Mouse (Mus musculus): ENCODE measurements around the gene Ube2f. TPM values are rescaled to one million over a fixed set of nuclear protein-coding genes. Genes with fewer than 3 reads are reported as not detected.
A peak's percentile ranks its signal among the peaks of the same experiment; 100 is the strongest.

The Ube2f gene
- 35.2 and 44.8 TPM in 2 replicates for total RNA-seq (2017)

GRCm38 (mm10) chr1:91249564-91250414 is at the start of gene Ube2f:
Gene Ube2f, plus strand, starts transcription at chr1:91250304.
- ATAC-seq (replicated peaks; ENCODE audit: low read depth, poor library complexity, severe bottlenecking) = peak; percentile 97

- ATAC-seq (replicated peaks; ENCODE audit: low read depth, poor library complexity, severe bottlenecking) = no peak
These were observed 49.0 kb upstream of the Ube2f start for GRCm38 (mm10) chr1:91201122-91201521.

GRCm38 (mm10) chr1:91204221-91204765 is 45.8 kb upstream of the Ube2f start:
- no peak for ATAC-seq (replicated peaks; ENCODE audit: low read depth, poor library complexity, severe bottlenecking)

GRCm38 (mm10) chr1:91205651-91206050 is 44.5 kb upstream of the Ube2f start:
- ATAC-seq (replicated peaks; ENCODE audit: low read depth, poor library complexity, severe bottlenecking) = no peak

- ATAC-seq (replicated peaks; ENCODE audit: low read depth, poor library complexity, severe bottlenecking) = no peak
These were observed 43.8 kb upstream of the Ube2f start for GRCm38 (mm10) chr1:91206336-91206735.

- ATAC-seq (replicated peaks; ENCODE audit: low read depth, poor library complexity, severe bottlenecking) = no peak
These were observed 43.2 kb upstream of the Ube2f start for GRCm38 (mm10) chr1:91206873-91207272.

- ATAC-seq (replicated peaks; ENCODE audit: low read depth, poor library complexity, severe bottlenecking) = peak; percentile 9; the same call in 1 of the 2 replicates
These were observed 42.6 kb upstream of the Ube2f start for GRCm38 (mm10) chr1:91207334-91208074.

GRCm38 (mm10) chr1:91209343-91209742 is 40.8 kb upstream of the Ube2f start:
- ATAC-seq (replicated peaks; ENCODE audit: low read depth, poor library complexity, severe bottlenecking) = no peak

GRCm38 (mm10) chr1:91209785-91210184 is 40.3 kb upstream of the Ube2f start:
- ATAC-seq (replicated peaks; ENCODE audit: low read depth, poor library complexity, severe bottlenecking) = no peak

GRCm38 (mm10) chr1:91211099-91211498 is 39.0 kb upstream of the Ube2f start:
- peak; percentile 77 for ATAC-seq (replicated peaks; ENCODE audit: low read depth, poor library complexity, severe bottlenecking)

GRCm38 (mm10) chr1:91211591-91212008 is 38.5 kb upstream of the Ube2f start:
- ATAC-seq (replicated peaks; ENCODE audit: low read depth, poor library complexity, severe bottlenecking) = no peak

GRCm38 (mm10) chr1:91215264-91215663 is 34.8 kb upstream of the Ube2f start:
- no peak for ATAC-seq (replicated peaks; ENCODE audit: low read depth, poor library complexity, severe bottlenecking)

GRCm38 (mm10) chr1:91215981-91216380 is 34.1 kb upstream of the Ube2f start:
- peak; percentile 6; the same call in 1 of the 2 replicates for ATAC-seq (replicated peaks; ENCODE audit: low read depth, poor library complexity, severe bottlenecking)

- ATAC-seq (replicated peaks; ENCODE audit: low read depth, poor library complexity, severe bottlenecking) = peak; percentile 84
These were observed 33.4 kb upstream of the Ube2f start for GRCm38 (mm10) chr1:91216504-91217267.

GRCm38 (mm10) chr1:91219641-91220321 is 30.3 kb upstream of the Ube2f start:
- ATAC-seq (replicated peaks; ENCODE audit: low read depth, poor library complexity, severe bottlenecking) = no peak

- ATAC-seq (replicated peaks; ENCODE audit: low read depth, poor library complexity, severe bottlenecking) = no peak
These were observed 29.8 kb upstream of the Ube2f start for GRCm38 (mm10) chr1:91220322-91220672.

GRCm38 (mm10) chr1:91226562-91226961 is 23.5 kb upstream of the Ube2f start:
- no peak for ATAC-seq (replicated peaks; ENCODE audit: low read depth, poor library complexity, severe bottlenecking)

- no peak for ATAC-seq (replicated peaks; ENCODE audit: low read depth, poor library complexity, severe bottlenecking)
These were observed 22.6 kb upstream of the Ube2f start for GRCm38 (mm10) chr1:91227381-91228054.

GRCm38 (mm10) chr1:91231142-91231541 is 19.0 kb upstream of the Ube2f start:
- ATAC-seq (replicated peaks; ENCODE audit: low read depth, poor library complexity, severe bottlenecking) = peak; percentile 67
